Mouse (Mus musculus) MEL (cell line): Measurements from ENCODE around the gene Garnl3. TPM values are rescaled to one million over a fixed set of nuclear protein-coding genes. Genes with fewer than 3 reads are reported as not detected.

ENCODE experiments used
- DNase-seq: peaks from one replicate; pipeline ENCODE4 v3.0.0; 2011; ENCODE audit warnings: low read depth, low spot score
- H3K27ac ChIP-seq: 2 replicates; pipeline ENCODE4 v1.5.1; 2012; ENCODE audit warnings: low read depth, mild to moderate bottlenecking, control low read depth, low read length, moderate library complexity; ENCODE audit not compliant: control insufficient read depth
- H3K27me3 ChIP-seq, 2 experiments: fragments of 150-350 bp in 1 of 2; sonication (generic) in 1 of 2; 2 replicates each; pipeline ENCODE4 v1.6.1; 2012; ENCODE audit warnings: low read length in 2 of 2, mild to moderate bottlenecking in 2 of 2, improper control_type of control experiment in 1 of 2, moderate library complexity in 1 of 2; ENCODE audit not compliant: insufficient read depth in 2 of 2, control insufficient read depth in 1 of 2
- H3K36me3 ChIP-seq, 2 experiments: 2 replicates each; pipeline ENCODE4 v1.6.1; 2012 to 2014; ENCODE audit warnings: low read length in 2 of 2, improper control_type of control experiment in 1 of 2, inconsistent platforms in 1 of 2, mild to moderate bottlenecking in 1 of 2; ENCODE audit not compliant: insufficient read depth in 2 of 2, control insufficient read depth in 1 of 2
- H3K4me1 ChIP-seq, 2 experiments: fragments of 150-350 bp in 1 of 2; sonication (generic) in 1 of 2; 2 replicates each; pipeline ENCODE4 v1.6.1; 2012; ENCODE audit warnings: low read length in 2 of 2, improper control_type of control experiment in 1 of 2, mild to moderate bottlenecking in 1 of 2; ENCODE audit not compliant: insufficient read depth in 2 of 2, control insufficient read depth in 1 of 2
- H3K4me3 ChIP-seq, 2 experiments: fragments of 150-350 bp in 1 of 2; sonication (generic) in 1 of 2; 2 replicates each; pipeline ENCODE4 v1.5.1; 2012; ENCODE audit warnings: low read depth in 2 of 2, low read length in 2 of 2, mild to moderate bottlenecking in 2 of 2, moderate library complexity in 2 of 2, control low read depth in 1 of 2, improper control_type of control experiment in 1 of 2; ENCODE audit not compliant: control insufficient read depth in 1 of 2, insufficient read depth in 1 of 2
- H3K79me2 ChIP-seq: 2 replicates; pipeline ENCODE4 v1.6.1; 2012; ENCODE audit warnings: mild to moderate bottlenecking, low read length, moderate library complexity; ENCODE audit not compliant: control insufficient read depth, poor library complexity, insufficient read depth
- H3K9ac ChIP-seq: 2 replicates; pipeline ENCODE4 v1.6.1; 2012; ENCODE audit warnings: low read depth, mild to moderate bottlenecking, control low read depth, low read length, moderate library complexity; ENCODE audit not compliant: control insufficient read depth, poor library complexity, severe bottlenecking
- H3K9me3 ChIP-seq: fragments of 150-350 bp; sonication (generic); replicated peaks from 2 replicates; pipeline ENCODE4 v1.6.1; 2012; ENCODE audit warnings: mild to moderate bottlenecking, low read length, improper control_type of control experiment, moderate library complexity; ENCODE audit not compliant: insufficient read depth
- BHLHE40 ChIP-seq: IDR thresholded peaks from 2 replicates; pipeline ENCODE4 v1.6.1; 2012; ENCODE audit warnings: low read depth, mild to moderate bottlenecking, inconsistent platforms, low read length, improper control_type of control experiment, borderline replicate concordance
- CTCF ChIP-seq, 3 experiments: IDR thresholded peaks in 2 of 3; conservative IDR thresholded peaks in 1 of 3; 2 replicates each; pipeline ENCODE4 v1.5.1; 2011 to 2012; ENCODE audit warnings: low read length in 3 of 3, low read depth in 2 of 3, mild to moderate bottlenecking in 2 of 3, improper control_type of control experiment in 1 of 3, inconsistent platforms in 1 of 3, mixed read lengths in 1 of 3, moderate library complexity in 1 of 3; ENCODE audit not compliant: control insufficient read depth in 1 of 3, insufficient read depth in 1 of 3, poor library complexity in 1 of 3, severe bottlenecking in 1 of 3
- E2F4 ChIP-seq: IDR thresholded peaks from 2 replicates; pipeline ENCODE4 v1.6.1; 2011; ENCODE audit warnings: low read depth, low read length, improper control_type of control experiment, borderline replicate concordance
- ELF1 ChIP-seq: IDR thresholded peaks from 2 replicates; pipeline ENCODE4 v1.6.1; 2014; ENCODE audit warnings: low read depth, mild to moderate bottlenecking, inconsistent platforms, low read length, improper control_type of control experiment, moderate library complexity
- EP300 ChIP-seq, 2 experiments: IDR thresholded peaks; 2 replicates each; pipeline ENCODE4 v1.6.1; 2011; ENCODE audit warnings: improper control_type of control experiment in 2 of 2, low read length in 2 of 2, low read depth in 1 of 2, mild to moderate bottlenecking in 1 of 2
- ETS1 ChIP-seq: IDR thresholded peaks from 2 replicates; pipeline ENCODE4 v1.6.1; 2012; ENCODE audit warnings: low read depth, mild to moderate bottlenecking, inconsistent platforms, low read length, improper control_type of control experiment, moderate library complexity
- GABPA ChIP-seq: IDR thresholded peaks from 2 replicates; pipeline ENCODE4 v1.6.1; 2012; ENCODE audit warnings: low read depth, mild to moderate bottlenecking, inconsistent platforms, low read length, improper control_type of control experiment, moderate library complexity
- JUND ChIP-seq: IDR thresholded peaks from 2 replicates; pipeline ENCODE4 v1.6.1; 2011; ENCODE audit warnings: low read depth, mild to moderate bottlenecking, improper control_type of control experiment, low read length
- KAT2A ChIP-seq: conservative IDR thresholded peaks from 2 replicates; pipeline ENCODE4 v1.6.1; 2012; ENCODE audit warnings: low read depth, low read length, improper control_type of control experiment, inconsistent platforms
- MAFK ChIP-seq: IDR thresholded peaks from 2 replicates; pipeline ENCODE4 v1.6.1; 2011; ENCODE audit warnings: low read depth, mild to moderate bottlenecking, low read length, improper control_type of control experiment, borderline replicate concordance
- MEF2A ChIP-seq: IDR thresholded peaks from 2 replicates; pipeline ENCODE4 v1.6.1; 2014; ENCODE audit warnings: low read depth, mild to moderate bottlenecking, inconsistent platforms, low read length, improper control_type of control experiment; ENCODE audit not compliant: poor library complexity, insufficient replicate concordance, severe bottlenecking; ENCODE audit errors: extremely low read depth
- MXI1 ChIP-seq: IDR thresholded peaks from 2 replicates; pipeline ENCODE4 v1.6.1; 2011; ENCODE audit warnings: mild to moderate bottlenecking, low read depth, low read length, improper control_type of control experiment
- MYC ChIP-seq: IDR thresholded peaks from 2 replicates; pipeline ENCODE4 v1.6.1; 2011; ENCODE audit warnings: low read depth, mild to moderate bottlenecking, low read length, improper control_type of control experiment, moderate library complexity
- NELFE ChIP-seq: IDR thresholded peaks from 2 replicates; pipeline ENCODE4 v1.6.1; 2011; ENCODE audit warnings: low read depth, low read length, improper control_type of control experiment
- NRF1 ChIP-seq: IDR thresholded peaks from 2 replicates; pipeline ENCODE4 v1.6.1; 2014; ENCODE audit warnings: low read depth, mild to moderate bottlenecking, inconsistent platforms, low read length, improper control_type of control experiment, moderate library complexity; ENCODE audit not compliant: poor library complexity, insufficient read depth, severe bottlenecking
- POLR2AphosphoS2 ChIP-seq: IDR thresholded peaks from 2 replicates; pipeline ENCODE4 v1.6.1; 2011; ENCODE audit warnings: low read length, improper control_type of control experiment
- POLR2AphosphoS5 ChIP-seq: IDR thresholded peaks from 2 replicates; pipeline ENCODE4 v1.6.1; 2012; ENCODE audit warnings: low read depth, borderline replicate concordance, mild to moderate bottlenecking, inconsistent platforms, low read length, moderate library complexity, mixed read lengths
- RAD21 ChIP-seq: IDR thresholded peaks from 2 replicates; pipeline ENCODE4 v1.6.1; 2011; ENCODE audit warnings: mild to moderate bottlenecking, low read depth, low read length, improper control_type of control experiment
- RCOR1 ChIP-seq: IDR thresholded peaks from 2 replicates; pipeline ENCODE4 v1.6.1; 2012; ENCODE audit warnings: low read depth, mild to moderate bottlenecking, inconsistent platforms, low read length, improper control_type of control experiment
- SIN3A ChIP-seq: IDR thresholded peaks from 2 replicates; pipeline ENCODE4 v1.6.1; 2012; ENCODE audit warnings: low read length, improper control_type of control experiment, inconsistent platforms
- SMC3 ChIP-seq: IDR thresholded peaks from 2 replicates; pipeline ENCODE4 v1.6.1; 2011; ENCODE audit warnings: low read depth, low read length, improper control_type of control experiment
- TAL1 ChIP-seq: IDR thresholded peaks from 2 replicates; pipeline ENCODE4 v1.6.1; 2012; ENCODE audit warnings: mild to moderate bottlenecking, inconsistent platforms, low read length, moderate library complexity, mixed read lengths
- UBTF ChIP-seq: IDR thresholded peaks from 2 replicates; pipeline ENCODE4 v1.6.1; 2012; ENCODE audit warnings: low read depth, mild to moderate bottlenecking, inconsistent platforms, low read length, improper control_type of control experiment, moderate library complexity, borderline replicate concordance; ENCODE audit not compliant: insufficient read depth
- USF1 ChIP-seq: IDR thresholded peaks from 2 replicates; pipeline ENCODE4 v1.6.1; 2014; ENCODE audit warnings: low read depth, mild to moderate bottlenecking, inconsistent platforms, low read length, improper control_type of control experiment, moderate library complexity
- USF2 ChIP-seq, 2 experiments: IDR thresholded peaks; 2 replicates each; pipeline ENCODE4 v1.6.1; 2011 to 2012; ENCODE audit warnings: improper control_type of control experiment in 2 of 2, low read length in 2 of 2, borderline replicate concordance in 1 of 2, inconsistent platforms in 1 of 2, low read depth in 1 of 2, mild to moderate bottlenecking in 1 of 2; ENCODE audit not compliant: insufficient read depth in 1 of 2
- ZC3H11A ChIP-seq: IDR thresholded peaks from 2 replicates; pipeline ENCODE4 v1.6.1; 2012; ENCODE audit warnings: low read depth, mild to moderate bottlenecking, inconsistent platforms, low read length, improper control_type of control experiment
- ZMIZ1 ChIP-seq: IDR thresholded peaks from 2 replicates; pipeline ENCODE4 v1.6.1; 2012; ENCODE audit warnings: low read depth, mild to moderate bottlenecking, inconsistent platforms, low read length, improper control_type of control experiment, moderate library complexity
- ZNF384 ChIP-seq: IDR thresholded peaks from 2 replicates; pipeline ENCODE4 v1.6.1; 2012; ENCODE audit warnings: low read depth, mild to moderate bottlenecking, inconsistent platforms, low read length, improper control_type of control experiment
- polyA plus RNA-seq, 2 experiments: library from polyadenylated mRNA; stranded (reverse) in 1 of 2; unstranded in 1 of 2; fragments of >175 nt in 1 of 2; fragments of >200 nt in 1 of 2; gene quantifications; 2 replicates each; pipeline versions ENCODE4 v1.2.1 to v1.2.4; 2012; ENCODE audit warnings: low replicate concordance in 2 of 2, low read depth in 1 of 2; ENCODE audit not compliant: insufficient read length in 2 of 2, insufficient read depth in 1 of 2, missing spikeins in 1 of 2
- total RNA-seq: library from RNA; depleted of rRNA; stranded (reverse); fragments of 300-350 nt; gene quantifications from 2 replicates; pipeline ENCODE4 v1.2.3, GENCODE M21; 2012

Gene Garnl3
- total and polyA plus RNA-seq, 3 experiments: 1.5 to 2.3 TPM; not detected in 1

GRCm38 (mm10) chr2:32981725-32982271 is 149.7 kb downstream of the Garnl3 start, which contains the start of gene Slc2a8 (continued):
- TF ChIP-seq SIN3A (no peak; the same call in 1 of the 2 replicates), JUND (no peak), POLR2AphosphoS2 (peak; percentile 44; the same call in 1 of the 2 replicates), NELFE (peak; percentile 72), SMC3 (no peak), MXI1 (peak; percentile 35; the same call in 1 of the 2 replicates), MAFK (no peak), ZC3H11A (no peak), TAL1 (no peak), RAD21 (no peak), ZMIZ1 (peak; percentile 66; the same call in 1 of the 2 replicates), USF2 (IDR thresholded peaks at IDR 0.05; ENCODE audit: borderline replicate concordance in 1 of 2, insufficient read depth in 1 of 2, low read depth in 1 of 2, low read length in 2 of 2) (no peak), ELF1 (0 out of 2 replicates have a peak, but pooled peaks have one; percentile 15), NRF1 (no peak), ZNF384 (no peak), GABPA (no peak), CTCF (IDR thresholded peaks at IDR 0.05 in 2 of 3, conservative IDR thresholded peaks at IDR 0.05 in 1 of 3; ENCODE audit: control insufficient read depth in 1 of 3, insufficient read depth in 1 of 3, low read depth in 2 of 3, low read length in 3 of 3, poor library complexity in 1 of 3, severe bottlenecking in 1 of 3) (no peak), ETS1 (no peak), UBTF (no peak), E2F4 (no peak), KAT2A (no peak)

- peak; percentile 54 for DNase-seq
- Histone ChIP-seq H3K4me1 (peaks cover 25 to 27% of the 10 kb centered on the region in 2 experiments), H3K9ac (peak overlapping the region; percentile 81), H3K9me3 (no peaks in the 10 kb centered on the region), H3K36me3 (peaks cover 0 to 27% of the 10 kb centered on the region in 2 experiments; a peak in 2 of 4 replicates), H3K79me2 (peaks cover 6% of the 10 kb centered on the region), H3K27me3 (no peaks in the 10 kb centered on the region; a peak in 1 of 4 replicates), H3K27ac (no peak overlapping the region), H3K4me3 (peak overlapping the region; percentile 84 to 95)
- TF ChIP-seq USF1 (no peak), POLR2AphosphoS2 (no peak), JUND (no peak), MEF2A (no peak), GABPA (no peak), POLR2AphosphoS5 (no peak), ETS1 (no peak), BHLHE40 (no peak), USF2 (IDR thresholded peaks at IDR 0.05; ENCODE audit: borderline replicate concordance in 1 of 2, insufficient read depth in 1 of 2, low read depth in 1 of 2, low read length in 2 of 2) (no peak), RCOR1 (no peak), ELF1 (no peak), MYC (no peak), ZMIZ1 (no peak), E2F4 (no peak), TAL1 (no peak), EP300 (IDR thresholded peaks at IDR 0.05; ENCODE audit: low read depth in 1 of 2, low read length in 2 of 2) (no peak), RAD21 (no peak), ZC3H11A (no peak)
Observed at GRCm38 (mm10) chr2:32981281-32981680, 150.2 kb downstream of the Garnl3 start.
